Mouse (Mus musculus) liver, embryonic 14.5 days (tissue): ENCODE measurements around the gene Smtnl2.

Experiments used
- CTCF ChIP-seq: IDR thresholded peaks from 2 replicates; pipeline ENCODE4 v1.5.1; 2016; ENCODE audit warnings: antibody characterized with exemption, low read depth, control low read depth
- EP300 ChIP-seq: IDR thresholded peaks from 2 replicates; pipeline ENCODE4 v1.6.1; 2016; ENCODE audit warnings: antibody characterized with exemption, low read depth

GRCm38 (mm10) chr11:72410521-72411092, 906 bp downstream of the Smtnl2 start:
- TF ChIP-seq CTCF (no peak), EP300 (no peak)
